Mouse (Mus musculus): ENCODE results near the gene Hsd17b6. TPM values are rescaled to one million over a fixed set of nuclear protein-coding genes. Genes with fewer than 3 reads are reported as not detected.

The Hsd17b6 gene
- polyA plus RNA-seq, 1 experiment from 2014 or later, result 0.22 TPM

- Histone ChIP-seq H3K9me3 (ENCODE audit: control insufficient read depth, low read length) (no peaks in the 10 kb centered on the region), H3K9ac (ENCODE audit: low read depth, low read length) (no peak overlapping the region), H3K4me2 (ENCODE audit: low read depth, low read length) (no peak overlapping the region), H3K36me3 (ENCODE audit: control insufficient read depth, insufficient read depth, low read length) (peaks cover 30% of the 10 kb centered on the region), H3K27me3 (replicated peaks; ENCODE audit: control insufficient read depth, insufficient read depth, low read length) (no peaks in the 10 kb centered on the region), H3K4me3 (ENCODE audit: low read length) (no peak overlapping the region), H3K4me1 (ENCODE audit: control insufficient read depth, insufficient read depth, low read length) (peaks cover 34% of the 10 kb centered on the region), H3K27ac (ENCODE audit: low read length) (no peak overlapping the region)
- 82% methylated on average over 5 of the region's 5 CpGs for WGBS
- no peak for ATAC-seq
Observed at GRCm38 (mm10) chr10:128040293-128040692, 32.9 kb upstream of the Hsd17b6 start.

- Histone ChIP-seq H3K4me2 (ENCODE audit: low read depth, low read length) (no peak overlapping the region), H3K36me3 (ENCODE audit: control insufficient read depth, insufficient read depth, low read length) (peaks cover 27% of the 10 kb centered on the region), H3K4me1 (ENCODE audit: control insufficient read depth, insufficient read depth, low read length) (peaks cover 34% of the 10 kb centered on the region), H3K4me3 (ENCODE audit: low read length) (no peak overlapping the region), H3K9me3 (ENCODE audit: control insufficient read depth, low read length) (no peaks in the 10 kb centered on the region), H3K27ac (ENCODE audit: low read length) (no peak overlapping the region), H3K27me3 (replicated peaks; ENCODE audit: control insufficient read depth, insufficient read depth, low read length) (no peaks in the 10 kb centered on the region), H3K9ac (ENCODE audit: low read depth, low read length) (no peak overlapping the region)
- no peak for ATAC-seq
- 65% methylated on average over 3 of the region's 3 CpGs for WGBS
Observed at GRCm38 (mm10) chr10:128039858-128040257, 32.4 kb upstream of the Hsd17b6 start.

- WGBS, result 49% methylated on average over 5 of the region's 5 CpGs
- Histone ChIP-seq H3K9ac (ENCODE audit: low read depth, low read length) (peak overlapping the region; percentile 36; the same call in 1 of the 2 replicates), H3K36me3 (ENCODE audit: control insufficient read depth, insufficient read depth, low read length) (peaks cover 22% of the 10 kb centered on the region), H3K9me3 (ENCODE audit: control insufficient read depth, low read length) (no peaks in the 10 kb centered on the region), H3K27me3 (replicated peaks; ENCODE audit: control insufficient read depth, insufficient read depth, low read length) (no peaks in the 10 kb centered on the region), H3K27ac (ENCODE audit: low read length) (no peak overlapping the region), H3K4me3 (ENCODE audit: low read length) (no peak overlapping the region), H3K4me1 (ENCODE audit: control insufficient read depth, insufficient read depth, low read length) (peaks cover 37% of the 10 kb centered on the region), H3K4me2 (ENCODE audit: low read depth, low read length) (peak overlapping the region; percentile 40; the same call in 1 of the 2 replicates)
- peak; percentile 10; the same call in 1 of the 2 replicates for ATAC-seq
Observed at GRCm38 (mm10) chr10:128039167-128039566, 31.8 kb upstream of the Hsd17b6 start.

GRCm38 (mm10) chr10:128037921-128038320 lies 30.5 kb upstream of the Hsd17b6 start:
- 72% methylated on average over 3 of the region's 3 CpGs for WGBS
- H3K9ac ChIP-seq (ENCODE audit: low read depth, low read length), result no peak overlapping the region
- ATAC-seq, result no peak
- no peaks in the 10 kb centered on the region for H3K27me3 ChIP-seq (replicated peaks; ENCODE audit: control insufficient read depth, insufficient read depth, low read length)
- H3K4me1 ChIP-seq (ENCODE audit: control insufficient read depth, insufficient read depth, low read length), result peaks cover 32% of the 10 kb centered on the region
- no peak overlapping the region for H3K4me3 ChIP-seq (ENCODE audit: low read length)
- peak overlapping the region; percentile 40 for H3K4me2 ChIP-seq (ENCODE audit: low read depth, low read length)
- peaks cover 17% of the 10 kb centered on the region; the same call in 1 of the 2 replicates for H3K36me3 ChIP-seq (ENCODE audit: control insufficient read depth, insufficient read depth, low read length)
- no peaks in the 10 kb centered on the region for H3K9me3 ChIP-seq (ENCODE audit: control insufficient read depth, low read length)
- no peak overlapping the region for H3K27ac ChIP-seq (ENCODE audit: low read length)

GRCm38 (mm10) chr10:128036746-128037425 lies 29.5 kb upstream of the Hsd17b6 start:
- Histone ChIP-seq H3K4me2 (ENCODE audit: low read depth, low read length) (peak overlapping the region; percentile 75), H3K27me3 (replicated peaks; ENCODE audit: control insufficient read depth, insufficient read depth, low read length) (no peaks in the 10 kb centered on the region), H3K4me1 (ENCODE audit: control insufficient read depth, insufficient read depth, low read length) (peaks cover 28% of the 10 kb centered on the region), H3K36me3 (ENCODE audit: control insufficient read depth, insufficient read depth, low read length) (peaks cover 12% of the 10 kb centered on the region; the same call in 1 of the 2 replicates), H3K9ac (ENCODE audit: low read depth, low read length) (peak overlapping the region; percentile 100), H3K9me3 (ENCODE audit: control insufficient read depth, low read length) (no peaks in the 10 kb centered on the region), H3K27ac (ENCODE audit: low read length) (peak overlapping the region; percentile 99), H3K4me3 (ENCODE audit: low read length) (peak overlapping the region; percentile 89)
- 3% methylated on average over 10 of the region's 10 CpGs for WGBS
- 0 out of 2 replicates have a peak, but pooled peaks have one; percentile 5 for ATAC-seq

- no peak for ATAC-seq
- no peaks in the 10 kb centered on the region for H3K27me3 ChIP-seq (replicated peaks; ENCODE audit: control insufficient read depth, insufficient read depth, low read length)
- no peak overlapping the region for H3K27ac ChIP-seq (ENCODE audit: low read length)
- H3K36me3 ChIP-seq (ENCODE audit: control insufficient read depth, insufficient read depth, low read length), result peaks cover 8% of the 10 kb centered on the region
- no peak overlapping the region for H3K4me2 ChIP-seq (ENCODE audit: low read depth, low read length)
- H3K4me3 ChIP-seq (ENCODE audit: low read length), result no peak overlapping the region
- H3K4me1 ChIP-seq (ENCODE audit: control insufficient read depth, insufficient read depth, low read length), result peaks cover 3% of the 10 kb centered on the region
- WGBS, result 54% methylated on average over 2 of the region's 2 CpGs
- H3K9ac ChIP-seq (ENCODE audit: low read depth, low read length), result no peak overlapping the region
- H3K9me3 ChIP-seq (ENCODE audit: control insufficient read depth, low read length), result no peaks in the 10 kb centered on the region
Observed at GRCm38 (mm10) chr10:128030860-128031259, 23.4 kb upstream of the Hsd17b6 start.

GRCm38 (mm10) chr10:128029931-128030330 lies 22.5 kb upstream of the Hsd17b6 start:
- H3K36me3 ChIP-seq (ENCODE audit: control insufficient read depth, insufficient read depth, low read length), result peaks cover 13% of the 10 kb centered on the region
- no peak overlapping the region for H3K27ac ChIP-seq (ENCODE audit: low read length)
- ATAC-seq, result no peak
- no peaks in the 10 kb centered on the region for H3K9me3 ChIP-seq (ENCODE audit: control insufficient read depth, low read length)
- no peaks in the 10 kb centered on the region for H3K27me3 ChIP-seq (replicated peaks; ENCODE audit: control insufficient read depth, insufficient read depth, low read length)
- 94% methylated on average over 7 of the region's 7 CpGs for WGBS
- peaks cover 3% of the 10 kb centered on the region for H3K4me1 ChIP-seq (ENCODE audit: control insufficient read depth, insufficient read depth, low read length)
- no peak overlapping the region for H3K4me2 ChIP-seq (ENCODE audit: low read depth, low read length)
- H3K9ac ChIP-seq (ENCODE audit: low read depth, low read length), result no peak overlapping the region
- no peak overlapping the region for H3K4me3 ChIP-seq (ENCODE audit: low read length)

GRCm38 (mm10) chr10:128023496-128023895 lies 16.1 kb upstream of the Hsd17b6 start:
- Histone ChIP-seq H3K4me1 (ENCODE audit: control insufficient read depth, insufficient read depth, low read length) (no peaks in the 10 kb centered on the region), H3K27ac (ENCODE audit: low read length) (no peak overlapping the region), H3K4me2 (ENCODE audit: low read depth, low read length) (no peak overlapping the region), H3K9ac (ENCODE audit: low read depth, low read length) (no peak overlapping the region), H3K9me3 (ENCODE audit: control insufficient read depth, low read length) (no peaks in the 10 kb centered on the region), H3K27me3 (replicated peaks; ENCODE audit: control insufficient read depth, insufficient read depth, low read length) (no peaks in the 10 kb centered on the region), H3K4me3 (ENCODE audit: low read length) (no peak overlapping the region), H3K36me3 (ENCODE audit: control insufficient read depth, insufficient read depth, low read length) (peaks cover 19% of the 10 kb centered on the region; the same call in 1 of the 2 replicates)
- no peak for ATAC-seq
- 95% methylated on average over 10 of the region's 10 CpGs for WGBS

- ATAC-seq, result no peak
- H3K4me2 ChIP-seq (ENCODE audit: low read depth, low read length), result no peak overlapping the region
- peaks cover 24% of the 10 kb centered on the region for H3K36me3 ChIP-seq (ENCODE audit: control insufficient read depth, insufficient read depth, low read length)
- no peak overlapping the region for H3K4me3 ChIP-seq (ENCODE audit: low read length)
- H3K27ac ChIP-seq (ENCODE audit: low read length), result no peak overlapping the region
- no peaks in the 10 kb centered on the region for H3K4me1 ChIP-seq (ENCODE audit: control insufficient read depth, insufficient read depth, low read length)
- no peaks in the 10 kb centered on the region for H3K27me3 ChIP-seq (replicated peaks; ENCODE audit: control insufficient read depth, insufficient read depth, low read length)
- no peak overlapping the region for H3K9ac ChIP-seq (ENCODE audit: low read depth, low read length)
- WGBS, result 98% methylated on average over 5 of the region's 5 CpGs
- H3K9me3 ChIP-seq (ENCODE audit: control insufficient read depth, low read length), result no peaks in the 10 kb centered on the region
Observed at GRCm38 (mm10) chr10:128022196-128022595, 14.8 kb upstream of the Hsd17b6 start.
